Mouse (Mus musculus): Measurements from ENCODE around the gene Hes3.

Gene Hes3

GRCm38 (mm10) chr4:152281601-152282000 is 9.9 kb downstream of the Hes3 start:
- no peak for DNase-seq (ENCODE audit: low read depth in 1 of 2, low spot score in 2 of 2)

DNA sequence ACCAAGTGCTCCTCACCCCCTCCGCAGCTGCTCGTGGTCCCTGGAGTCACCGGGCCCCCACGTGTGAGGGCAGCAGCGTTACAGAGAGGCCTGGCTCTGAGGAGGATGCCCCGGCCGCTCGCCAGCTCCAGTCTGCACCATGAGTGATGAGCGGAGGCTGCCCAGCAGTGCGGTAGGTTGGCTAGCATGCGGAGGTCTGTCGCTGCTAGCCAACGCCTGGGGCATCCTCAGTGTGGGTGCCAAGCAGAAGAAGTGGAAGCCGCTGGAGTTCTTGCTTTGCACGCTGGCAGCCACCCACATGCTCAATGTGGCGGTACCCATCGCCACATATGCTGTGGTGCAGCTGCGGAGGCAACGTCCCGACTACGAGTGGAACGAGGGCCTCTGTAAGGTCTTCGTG is 12.5 kb downstream of the Hes3 start:
- no peak for DNase-seq (ENCODE audit: low read depth in 1 of 2, low spot score in 2 of 2)

DNA sequence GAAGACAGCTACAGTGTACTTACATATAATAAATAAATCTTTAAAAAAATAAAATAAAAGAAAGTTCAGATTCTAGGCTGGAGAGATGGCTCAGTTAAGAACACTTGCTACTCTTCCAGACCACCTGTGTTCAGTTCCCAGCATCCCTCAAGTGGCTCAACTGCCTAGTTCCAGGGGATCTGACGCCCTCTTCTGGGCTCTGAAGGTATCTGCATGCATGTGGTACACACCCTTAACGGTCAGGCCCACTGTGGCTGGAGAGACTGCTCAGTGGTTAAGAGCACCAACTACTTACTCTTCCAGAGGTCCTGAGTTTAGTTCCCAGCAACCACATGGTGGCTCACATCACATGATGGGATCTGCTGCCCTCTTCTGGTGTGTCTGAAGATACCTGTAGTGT is 13.5 kb downstream of the Hes3 start:
- DNase-seq (ENCODE audit: low read depth in 1 of 2, low spot score in 2 of 2): no peak

GRCm38 (mm10) chr4:152276389-152277347 is 14.8 kb downstream of the Hes3 start:
- no peak for DNase-seq (ENCODE audit: low read depth in 1 of 2, low spot score in 2 of 2)

DNA sequence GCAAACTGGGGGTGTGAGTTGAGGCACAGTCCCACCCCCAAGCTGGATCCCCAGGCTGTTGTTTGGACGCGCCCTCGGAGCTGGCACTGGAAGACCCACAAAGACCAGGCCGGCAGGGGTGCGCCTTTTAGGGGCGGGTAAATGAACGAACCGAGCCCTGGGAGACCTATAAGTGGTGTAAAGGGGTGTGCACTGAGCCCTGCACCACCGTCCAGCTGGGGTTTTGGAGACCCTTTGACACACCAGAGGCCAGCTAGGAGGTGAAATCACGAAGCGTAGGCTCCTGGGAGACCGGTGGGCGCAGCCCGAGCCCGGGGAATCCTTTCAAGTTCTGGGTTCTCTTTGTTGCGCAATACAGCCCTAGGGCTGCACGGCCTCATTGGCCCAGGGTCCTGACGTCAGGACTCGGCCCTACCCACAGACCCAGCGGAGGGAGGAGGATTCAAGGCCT is 16.8 kb downstream of the Hes3 start:
- no peak for DNase-seq (ENCODE audit: low read depth in 1 of 2, low spot score in 2 of 2)

- no peak for DNase-seq (ENCODE audit: low read depth in 1 of 2, low spot score in 2 of 2)
Observed at GRCm38 (mm10) chr4:152273621-152274236, 17.7 kb downstream of the Hes3 start, which contains the start of gene Gpr153. Gene Gpr153 (plus strand): TSS chr4:152274232.

DNA sequence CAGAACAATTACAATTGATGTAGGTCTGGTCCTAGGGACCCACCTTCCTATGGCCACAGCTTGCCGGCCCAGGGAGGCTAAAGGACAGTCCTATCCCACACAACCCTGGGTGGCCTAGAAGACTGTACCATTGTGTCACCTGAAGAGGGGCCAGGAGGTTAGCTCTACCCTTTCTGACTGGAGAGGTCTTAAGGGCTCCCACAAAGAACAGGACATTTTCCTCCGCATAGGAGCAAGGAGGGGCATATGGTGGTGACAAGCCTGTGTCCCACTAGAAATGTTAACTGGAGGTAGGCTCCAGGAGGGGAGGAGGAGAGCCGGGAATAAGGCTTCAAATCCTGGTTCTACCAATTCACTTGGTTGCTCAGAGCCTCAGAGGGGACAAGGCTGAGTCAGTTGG is 18.3 kb downstream of the Hes3 start:
- no peak for DNase-seq (ENCODE audit: low read depth in 1 of 2, low spot score in 2 of 2)

DNA sequence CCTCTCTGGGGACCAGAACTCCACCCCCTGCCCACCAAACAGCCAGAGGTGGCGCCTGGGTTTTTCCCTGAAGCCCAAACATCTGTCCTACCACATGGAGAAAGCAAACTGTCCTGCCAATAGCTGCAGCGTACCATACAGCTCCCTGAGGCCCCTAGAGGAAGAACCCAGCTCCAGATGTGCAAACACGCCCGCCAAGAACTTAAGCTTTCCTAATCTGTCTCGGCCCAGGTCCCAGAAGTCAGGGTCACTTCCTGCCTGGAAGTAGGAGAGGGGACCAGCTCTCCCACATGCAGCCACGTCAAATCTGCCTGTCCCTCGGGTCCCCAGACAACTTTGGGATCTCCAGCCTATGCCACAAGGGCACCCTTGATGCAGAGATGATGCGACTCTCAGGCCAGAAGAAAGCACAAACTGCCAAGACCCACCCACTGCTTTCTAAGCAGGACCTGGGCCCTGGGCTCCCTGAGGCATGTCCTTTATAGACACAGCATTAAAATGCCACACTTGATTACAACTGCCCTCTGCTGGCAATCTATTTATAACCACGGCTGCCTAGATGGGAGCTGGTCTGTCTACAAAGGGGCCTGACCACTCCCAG is 18.9 kb downstream of the Hes3 start:
- DNase-seq (ENCODE audit: low read depth in 1 of 2, low spot score in 2 of 2): no peak

DNA sequence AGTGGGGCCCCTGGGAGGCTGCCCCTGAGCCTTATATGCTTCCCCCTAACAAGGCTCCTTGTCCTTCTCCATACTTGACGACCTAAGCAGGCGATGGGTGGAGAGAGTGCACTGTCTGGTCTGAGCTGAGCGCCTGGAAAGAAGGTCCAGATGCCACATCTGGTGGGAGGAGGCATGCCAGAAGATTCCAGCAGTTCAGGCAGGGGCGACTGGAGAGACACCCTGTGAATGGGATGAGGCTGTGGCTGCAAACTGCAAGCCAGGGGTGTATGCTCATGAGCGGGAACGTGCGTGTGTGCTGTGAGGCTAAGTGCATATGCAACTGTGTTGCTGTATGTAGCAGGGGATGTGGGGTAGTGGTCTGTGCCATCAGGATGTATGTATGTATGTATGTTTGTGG is 19.5 kb downstream of the Hes3 start:
- no peak for DNase-seq (ENCODE audit: low read depth in 1 of 2, low spot score in 2 of 2)

DNA sequence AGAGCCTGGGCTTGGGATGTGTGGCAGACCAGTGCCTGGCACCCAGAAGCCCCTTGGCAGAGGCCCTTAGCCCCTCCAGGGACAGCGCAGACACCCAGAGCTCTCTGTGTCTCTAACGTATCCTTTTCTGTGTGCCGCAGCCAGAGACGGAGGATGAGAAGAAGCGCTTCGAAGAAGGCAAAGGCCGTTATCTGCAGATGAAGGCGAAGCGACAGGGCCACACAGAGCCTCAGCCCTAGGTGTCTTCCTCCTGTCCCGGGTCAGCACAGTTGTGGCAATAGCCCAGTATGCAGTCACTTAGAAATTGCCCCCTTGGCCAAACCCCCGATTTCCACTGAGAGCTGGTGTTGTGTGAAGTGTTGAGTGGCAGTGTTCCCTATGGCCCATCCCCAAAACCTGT is 20.1 kb downstream of the Hes3 start:
- DNase-seq (ENCODE audit: low read depth in 1 of 2, low spot score in 2 of 2): no peak

GRCm38 (mm10) chr4:152270599-152270998 is 20.9 kb downstream of the Hes3 start:
- DNase-seq (ENCODE audit: low read depth in 1 of 2, low spot score in 2 of 2): no peak

GRCm38 (mm10) chr4:152269967-152270366 is 21.5 kb downstream of the Hes3 start:
- DNase-seq (ENCODE audit: low read depth in 1 of 2, low spot score in 2 of 2): no peak

- DNase-seq (ENCODE audit: low read depth in 1 of 2, low spot score in 2 of 2): no peak
Observed at GRCm38 (mm10) chr4:152267748-152268369, 23.6 kb downstream of the Hes3 start.

DNA sequence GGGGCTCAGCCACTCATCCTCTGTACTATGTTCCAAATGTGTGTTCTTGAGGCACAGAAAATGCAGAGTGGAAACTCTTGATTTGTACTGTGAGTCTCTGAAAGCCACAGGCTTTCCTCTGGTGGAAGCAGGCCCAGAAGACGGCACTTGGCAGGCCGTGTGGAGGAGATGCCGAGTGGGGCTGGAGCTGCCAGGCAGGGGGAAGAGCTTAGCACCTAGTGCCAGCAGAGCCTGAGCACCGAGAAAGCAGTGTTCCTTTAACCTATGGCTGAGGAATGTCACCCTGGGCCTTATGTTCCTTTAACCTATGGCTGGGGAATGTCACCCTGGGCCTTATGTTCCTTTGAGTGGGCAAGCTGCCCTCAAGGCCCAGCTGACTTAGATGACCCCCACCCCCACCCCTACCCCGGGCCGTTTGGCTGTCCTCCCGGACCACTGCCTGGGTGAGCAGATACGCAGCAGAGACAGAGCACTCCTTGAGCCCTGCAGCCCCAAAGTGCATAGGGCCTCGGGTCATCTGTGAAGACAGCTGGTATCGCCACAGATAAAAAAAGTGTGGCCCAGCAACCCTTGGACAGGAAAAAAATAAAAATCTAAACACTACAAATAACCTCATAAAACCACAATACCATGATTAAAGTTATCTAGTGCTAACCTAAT is 25.1 kb downstream of the Hes3 start:
- no peak for DNase-seq (ENCODE audit: low read depth in 1 of 2, low spot score in 2 of 2)

GRCm38 (mm10) chr4:152265791-152266190 is 25.7 kb downstream of the Hes3 start:
- no peak for DNase-seq (ENCODE audit: low read depth in 1 of 2, low spot score in 2 of 2)

DNA sequence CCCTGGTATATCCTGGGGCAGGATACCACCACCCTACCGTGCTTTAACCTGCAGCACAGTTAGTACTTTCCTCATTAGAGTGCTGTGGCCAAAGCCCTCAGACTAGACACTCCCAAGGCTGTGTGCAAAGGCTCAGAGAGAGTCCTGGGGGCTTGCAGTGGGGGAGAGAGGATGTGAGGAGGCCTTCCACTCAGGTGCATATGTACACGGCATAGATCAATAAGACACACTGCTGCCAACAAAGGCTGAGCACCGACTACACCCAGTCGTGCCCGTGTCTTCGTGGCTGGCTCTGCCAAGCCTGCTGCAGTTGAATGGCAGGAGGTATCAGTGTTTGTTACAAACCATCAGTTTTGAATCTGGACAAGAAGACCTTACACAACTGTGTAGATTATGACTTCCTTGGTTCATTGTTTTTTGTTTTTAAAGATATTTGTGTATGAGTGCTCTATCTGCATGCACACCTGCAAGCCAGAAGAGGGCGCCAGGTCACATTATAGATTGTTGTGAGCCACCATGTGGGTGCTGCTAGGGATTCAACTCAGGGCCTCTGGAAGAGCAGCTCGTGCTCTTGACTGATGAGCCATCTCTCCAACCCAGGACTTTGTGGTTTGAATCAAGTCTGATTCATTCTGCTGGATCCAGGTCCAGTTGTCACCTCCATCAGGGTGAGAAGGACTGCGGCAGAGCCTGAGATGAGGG is 26.4 kb downstream of the Hes3 start:
- DNase-seq (ENCODE audit: low read depth in 1 of 2, low spot score in 2 of 2): no peak

GRCm38 (mm10) chr4:152264177-152264530 is 27.3 kb downstream of the Hes3 start:
- DNase-seq (ENCODE audit: low read depth in 1 of 2, low spot score in 2 of 2): no peak

DNA sequence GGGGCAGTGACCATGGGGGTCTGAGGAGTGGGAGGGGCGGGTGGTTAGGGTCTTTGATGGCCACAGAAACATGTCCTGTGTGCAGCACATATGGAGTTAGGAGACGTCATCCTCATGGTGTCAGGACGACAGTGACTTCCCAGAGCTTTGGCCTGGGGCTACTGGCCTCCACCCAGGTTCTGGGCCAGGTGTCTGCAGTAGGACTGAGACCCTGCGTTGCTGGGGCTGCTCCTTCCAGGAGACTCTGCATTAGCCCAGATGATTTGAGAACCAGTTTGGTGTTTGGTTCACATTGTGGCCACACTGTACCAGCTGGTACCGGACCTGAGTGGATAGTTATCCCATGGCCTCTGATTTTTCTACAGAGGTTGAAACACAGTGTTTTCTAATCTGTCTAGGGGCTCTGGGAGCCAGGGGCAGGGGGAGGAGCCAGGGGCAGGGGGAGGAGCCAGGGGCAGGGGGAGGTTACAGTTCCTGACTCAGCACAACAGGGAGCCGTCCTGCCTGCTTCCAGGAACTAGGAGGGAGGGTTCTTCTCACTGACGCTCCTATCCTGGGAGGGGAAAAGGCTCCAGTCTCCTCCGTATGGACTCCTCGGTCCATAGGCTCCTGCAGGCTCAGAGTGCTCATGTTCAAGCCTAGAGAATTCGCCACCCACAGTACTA is 27.8 kb downstream of the Hes3 start:
- no peak for DNase-seq (ENCODE audit: low read depth in 1 of 2, low spot score in 2 of 2)

DNA sequence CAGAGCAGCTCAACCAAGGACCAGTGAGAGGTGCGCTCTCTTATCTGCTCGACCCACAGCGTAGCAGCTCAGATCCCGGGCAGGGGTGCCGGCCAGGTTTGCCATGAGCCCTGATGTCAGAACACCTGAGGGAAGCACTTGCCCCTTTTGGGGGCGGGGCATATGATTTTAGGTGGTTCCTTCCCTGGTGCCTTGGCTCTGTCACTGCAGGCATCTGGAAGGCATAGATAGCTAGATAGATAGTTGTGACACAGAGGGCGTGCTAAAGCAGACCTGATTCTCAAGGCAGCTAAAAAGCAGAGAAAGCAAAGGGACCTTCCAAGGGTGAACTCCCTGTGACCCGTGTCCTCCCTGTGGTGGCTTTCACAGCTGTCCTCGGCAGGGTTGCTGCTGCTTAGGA is 28.4 kb downstream of the Hes3 start:
- DNase-seq (ENCODE audit: low read depth in 1 of 2, low spot score in 2 of 2): no peak

DNA sequence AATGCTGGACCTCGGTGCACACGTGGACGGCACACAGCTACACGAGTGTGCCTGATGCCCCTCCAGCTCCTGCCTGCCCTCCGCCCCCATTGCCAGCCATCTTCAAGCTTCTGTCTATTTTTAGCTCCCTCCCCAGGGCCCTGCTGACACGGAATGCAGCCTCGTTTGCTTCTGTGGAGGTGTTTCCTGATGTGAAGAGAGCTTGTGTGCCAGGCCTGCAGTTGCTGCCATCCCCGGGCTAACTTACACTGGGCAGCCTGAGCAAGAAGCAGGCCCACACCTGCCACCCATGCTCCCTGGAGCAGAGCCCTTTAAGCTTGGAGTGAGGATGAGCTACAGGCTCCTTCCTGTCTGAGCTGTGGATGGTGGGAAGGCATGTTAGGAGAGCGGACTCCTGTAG is 29.3 kb downstream of the Hes3 start:
- DNase-seq (ENCODE audit: low read depth in 1 of 2, low spot score in 2 of 2): no peak

Measured in monocyte, adult 2 months (primary cell).